Mouse (Mus musculus) liver, adult (tissue): ENCODE data around the gene Flrt2.

Source experiments
- GATA4 ChIP-seq: IDR thresholded peaks from 2 replicates; pipeline ENCODE4 v1.6.1; 2014; ENCODE audit warnings: mild to moderate bottlenecking, low read length; ENCODE audit not compliant: insufficient replicate concordance

Flrt2 gene

GRCm38 (mm10) chr12:95691961-95692767 lies at the start of gene Flrt2:
Flrt2 (plus strand) TSS chr12:95692226.
- TF ChIP-seq GATA4: no peak

GRCm38 (mm10) chr12:95642226-95642625 lies 49.8 kb upstream of the Flrt2 start:
- no peak for TF ChIP-seq GATA4

GRCm38 (mm10) chr12:95652172-95653156 lies 39.6 kb upstream of the Flrt2 start:
- TF ChIP-seq GATA4: no peak

GRCm38 (mm10) chr12:95656594-95656993 lies 35.4 kb upstream of the Flrt2 start:
- TF ChIP-seq GATA4: no peak

- TF ChIP-seq GATA4: no peak
These were observed 24.7 kb upstream of the Flrt2 start for GRCm38 (mm10) chr12:95667296-95667695.

- TF ChIP-seq GATA4: no peak
These were observed 16.3 kb upstream of the Flrt2 start for GRCm38 (mm10) chr12:95675711-95676110.

- no peak for TF ChIP-seq GATA4
These were observed 1.2 kb upstream of the Flrt2 start for GRCm38 (mm10) chr12:95690819-95691218.

GRCm38 (mm10) chr12:95692948-95693650 lies 1.1 kb downstream of the Flrt2 start:
- TF ChIP-seq GATA4: no peak

- no peak for TF ChIP-seq GATA4
These were observed 1.8 kb downstream of the Flrt2 start for GRCm38 (mm10) chr12:95693651-95694471.

- no peak for TF ChIP-seq GATA4
These were observed 2.5 kb downstream of the Flrt2 start for GRCm38 (mm10) chr12:95694507-95694906.

- no peak for TF ChIP-seq GATA4
These were observed 3.2 kb downstream of the Flrt2 start for GRCm38 (mm10) chr12:95694991-95695833.

- no peak for TF ChIP-seq GATA4
These were observed 4.0 kb downstream of the Flrt2 start for GRCm38 (mm10) chr12:95695834-95696521.

- TF ChIP-seq GATA4: no peak
These were observed 4.5 kb downstream of the Flrt2 start for GRCm38 (mm10) chr12:95696522-95697025.
